Mouse (Mus musculus) CH12.LX (cell line): ENCODE measurements at regions not wholly inside any gene's neighbourhood (a gene's known extent, or its start where the extent isn't known, plus 50 kb on each side); places are given as distances from the start of the nearest gene placed in this dataset.

ENCODE experiments used
- DNase-seq: peaks from one replicate; pipeline ENCODE4 v3.0.0-alpha.2; 2013; ENCODE audit errors: extremely low read depth
- H3K27ac ChIP-seq: 2 replicates; pipeline ENCODE4 v1.5.1; 2012; ENCODE audit warnings: low read depth, mild to moderate bottlenecking, control low read depth, moderate library complexity; ENCODE audit not compliant: insufficient read depth
- H3K27me3 ChIP-seq: replicated peaks from 2 replicates; pipeline ENCODE3; 2012; ENCODE audit warnings: inconsistent platforms
- H3K36me3 ChIP-seq, 2 experiments: replicated peaks in 1 of 2; 2 replicates each; pipeline versions ENCODE3 to v1.6.1; 2012; ENCODE audit warnings: inconsistent platforms in 1 of 2, low read length in 1 of 2, mild to moderate bottlenecking in 1 of 2, mixed read lengths in 1 of 2, moderate library complexity in 1 of 2; ENCODE audit not compliant: control insufficient read depth in 1 of 2, insufficient read depth in 1 of 2
- H3K4me1 ChIP-seq, 2 experiments: 2 replicates each; pipeline ENCODE4 v1.6.1; 2012; ENCODE audit warnings: inconsistent platforms in 1 of 2, moderate library complexity in 1 of 2; ENCODE audit not compliant: insufficient read depth in 2 of 2, control insufficient read depth in 1 of 2
- H3K4me2 ChIP-seq: 2 replicates; pipeline ENCODE4 v1.6.1; 2012; ENCODE audit warnings: low read depth, mild to moderate bottlenecking, control low read depth; ENCODE audit not compliant: poor library complexity, insufficient read depth, severe bottlenecking
- H3K4me3 ChIP-seq, 3 experiments: fragments of 150-350 bp in 1 of 3; sonication (generic) in 1 of 3; replicated peaks in 1 of 3; 2 replicates each; pipeline versions ENCODE3 to v1.5.1; 2011 to 2012; ENCODE audit warnings: low read depth in 2 of 3, low read length in 2 of 3, mild to moderate bottlenecking in 2 of 3, moderate library complexity in 2 of 3, control low read depth in 1 of 3, improper control_type of control experiment in 1 of 3, inconsistent platforms in 1 of 3, mixed read lengths in 1 of 3; ENCODE audit not compliant: poor library complexity in 1 of 3
- H3K79me2 ChIP-seq: replicated peaks from 2 replicates; pipeline ENCODE4 v1.6.1; 2012; ENCODE audit warnings: mild to moderate bottlenecking, moderate library complexity; ENCODE audit not compliant: control insufficient read depth, poor library complexity, insufficient read depth, severe bottlenecking; ENCODE audit errors: extremely low read depth
- H3K9ac ChIP-seq: 2 replicates; pipeline ENCODE4 v1.6.1; 2012; ENCODE audit warnings: low read depth, mild to moderate bottlenecking, control low read depth, moderate library complexity; ENCODE audit not compliant: insufficient read depth
- H3K9me3 ChIP-seq: replicated peaks from 2 replicates; pipeline ENCODE3; 2012; ENCODE audit warnings: low read length, inconsistent platforms, mixed read lengths
- BHLHE40 ChIP-seq: IDR thresholded peaks from 2 replicates; pipeline ENCODE4 v1.6.1; 2011; ENCODE audit warnings: mild to moderate bottlenecking, low read depth, low read length, improper control_type of control experiment
- CHD2 ChIP-seq: IDR thresholded peaks from 2 replicates; pipeline ENCODE4 v1.6.1; 2011; ENCODE audit warnings: low read length, improper control_type of control experiment
- CTCF ChIP-seq, 2 experiments: IDR thresholded peaks in 1 of 2; conservative IDR thresholded peaks in 1 of 2; 2 replicates each; pipeline ENCODE4 v1.5.1; 2011 to 2012; ENCODE audit warnings: low read depth in 2 of 2, low read length in 2 of 2, improper control_type of control experiment in 1 of 2, inconsistent platforms in 1 of 2, mild to moderate bottlenecking in 1 of 2, moderate library complexity in 1 of 2
- E2F4 ChIP-seq: IDR thresholded peaks from 2 replicates; pipeline ENCODE4 v1.6.1; 2011; ENCODE audit warnings: low read depth, low read length, improper control_type of control experiment; ENCODE audit not compliant: insufficient replicate concordance
- ELF1 ChIP-seq: IDR thresholded peaks from 2 replicates; pipeline ENCODE4 v1.6.1; 2014; ENCODE audit warnings: low read depth, mild to moderate bottlenecking, inconsistent platforms, low read length, improper control_type of control experiment
- ETS1 ChIP-seq: conservative IDR thresholded peaks from 2 replicates; pipeline ENCODE4 v1.6.1; 2012; ENCODE audit warnings: low read depth, mild to moderate bottlenecking, inconsistent platforms, low read length, improper control_type of control experiment, moderate library complexity
- KAT2A ChIP-seq: IDR thresholded peaks from 2 replicates; pipeline ENCODE4 v1.6.1; 2012; ENCODE audit warnings: low read length, improper control_type of control experiment, inconsistent platforms; ENCODE audit not compliant: insufficient replicate concordance
- MAX ChIP-seq: IDR thresholded peaks from 2 replicates; pipeline ENCODE4 v1.6.1; 2011; ENCODE audit warnings: low read length, improper control_type of control experiment
- MEF2A ChIP-seq: IDR thresholded peaks from 2 replicates; pipeline ENCODE4 v1.6.1; 2014; ENCODE audit warnings: low read depth, mild to moderate bottlenecking, inconsistent platforms, low read length, improper control_type of control experiment, borderline replicate concordance
- MYC ChIP-seq: IDR thresholded peaks from 2 replicates; pipeline ENCODE4 v1.6.1; 2011; ENCODE audit warnings: low read depth, mild to moderate bottlenecking, improper control_type of control experiment, low read length
- NRF1 ChIP-seq: IDR thresholded peaks from 2 replicates; pipeline ENCODE4 v1.6.1; 2014; ENCODE audit warnings: low read depth, mild to moderate bottlenecking, inconsistent platforms, low read length, improper control_type of control experiment, moderate library complexity
- RAD21 ChIP-seq: IDR thresholded peaks from 2 replicates; pipeline ENCODE4 v1.6.1; 2011; ENCODE audit warnings: low read depth, mild to moderate bottlenecking, low read length, improper control_type of control experiment, moderate library complexity
- RCOR1 ChIP-seq: conservative IDR thresholded peaks from 2 replicates; pipeline ENCODE4 v1.6.1; 2012; ENCODE audit warnings: low read depth, mild to moderate bottlenecking, inconsistent platforms, low read length, improper control_type of control experiment
- SMC3 ChIP-seq: IDR thresholded peaks from 2 replicates; pipeline ENCODE4 v1.6.1; 2011; ENCODE audit warnings: low read depth, low read length, improper control_type of control experiment
- TBP ChIP-seq: conservative IDR thresholded peaks from 2 replicates; pipeline ENCODE4 v1.6.1; 2011; ENCODE audit warnings: low read depth, low read length, improper control_type of control experiment
- TCF12 ChIP-seq: IDR thresholded peaks from 2 replicates; pipeline ENCODE4 v1.6.1; 2014; ENCODE audit warnings: low read depth, mild to moderate bottlenecking, inconsistent platforms, low read length, improper control_type of control experiment
- UBTF ChIP-seq: IDR thresholded peaks from 2 replicates; pipeline ENCODE4 v1.6.1; 2012; ENCODE audit warnings: low read depth, mild to moderate bottlenecking, inconsistent platforms, low read length, improper control_type of control experiment, moderate library complexity
- USF1 ChIP-seq: IDR thresholded peaks from 2 replicates; pipeline ENCODE4 v1.6.1; 2014; ENCODE audit warnings: low read depth, mild to moderate bottlenecking, inconsistent platforms, low read length, improper control_type of control experiment
- USF2 ChIP-seq: conservative IDR thresholded peaks from 2 replicates; pipeline ENCODE4 v1.6.1; 2011; ENCODE audit warnings: low read depth, low read length, improper control_type of control experiment
- ZKSCAN1 ChIP-seq: IDR thresholded peaks from 2 replicates; pipeline ENCODE4 v1.6.1; 2012; ENCODE audit warnings: low read depth, inconsistent platforms, low read length, improper control_type of control experiment, borderline replicate concordance
- dilution Hi-C: fragments of 300-500 bp; cut with MboI; formaldehyde crosslinking; loops from 2 replicates; pipeline ENCODE4 v1.14.3; 2020; ENCODE audit warnings: low sequenced_read_pairs; ENCODE audit not compliant: extremely low pct_unique_long_range_greater_than_20kb, extremely low pct_ligation_motif_present
- in situ Hi-C: fragments of 300-500 bp; cut with MboI; formaldehyde crosslinking; loops from 3 replicates; pipeline ENCODE4 v1.14.3; 2019; ENCODE audit warnings: low sequenced_read_pairs, low pct_ligation_motif_present, low pct_unique_long_range_greater_than_20kb, mixed read lengths

DNA sequence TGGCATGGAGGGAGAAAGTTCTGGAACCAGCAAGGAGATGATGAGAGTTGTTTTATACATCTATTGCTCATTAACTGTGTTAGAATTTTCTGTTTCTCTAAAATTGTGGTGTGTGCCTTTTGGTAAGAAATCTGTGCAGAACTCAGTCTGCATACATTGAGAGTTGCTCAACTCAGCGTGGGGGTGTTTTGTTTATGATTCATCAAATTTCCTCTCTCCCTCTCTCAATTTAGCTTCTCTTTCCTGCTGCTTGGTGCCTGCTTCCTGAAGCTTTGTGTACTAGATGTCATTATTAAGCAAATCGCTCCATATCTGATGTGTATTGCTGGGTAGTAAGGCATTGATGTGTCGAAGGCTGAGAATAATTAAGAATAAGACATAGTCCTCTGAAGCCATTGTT, 81.4 kb upstream of the Eif4g2 start:
- in situ Hi-C loops (no loop called here), dilution Hi-C loops (no loop called here)
- no peak overlapping the region for H3K9ac ChIP-seq
- no peaks in the 10 kb centered on the region for H3K79me2 ChIP-seq
- H3K36me3 ChIP-seq = no peaks in the 10 kb centered on the region
- H3K4me1 ChIP-seq = peaks cover 0 to 5% of the 10 kb centered on the region in 2 experiments; a peak in 1 of 4 replicates
- H3K4me2 ChIP-seq = no peak overlapping the region
- peaks cover 2% of the 10 kb centered on the region for H3K9me3 ChIP-seq
- H3K27me3 ChIP-seq = no peaks in the 10 kb centered on the region
- H3K4me3 ChIP-seq = no peak overlapping the region
- no peak for DNase-seq
- H3K27ac ChIP-seq = no peak overlapping the region
- no peak for TF ChIP-seq RAD21
- TF ChIP-seq CHD2 = no peak
- TF ChIP-seq ZKSCAN1 = no peak
- no peak for TF ChIP-seq MYC
- TF ChIP-seq BHLHE40 = no peak
- TF ChIP-seq NRF1 = no peak
- TF ChIP-seq UBTF = no peak
- no peak for TF ChIP-seq ELF1
- TF ChIP-seq MEF2A = no peak
- TF ChIP-seq TBP = no peak
- TF ChIP-seq USF1 = no peak
- TF ChIP-seq E2F4 = no peak
- no peak for TF ChIP-seq ETS1
- TF ChIP-seq MAX = no peak
- TF ChIP-seq KAT2A = no peak
- TF ChIP-seq USF2 = no peak
- no peak for TF ChIP-seq TCF12

DNA sequence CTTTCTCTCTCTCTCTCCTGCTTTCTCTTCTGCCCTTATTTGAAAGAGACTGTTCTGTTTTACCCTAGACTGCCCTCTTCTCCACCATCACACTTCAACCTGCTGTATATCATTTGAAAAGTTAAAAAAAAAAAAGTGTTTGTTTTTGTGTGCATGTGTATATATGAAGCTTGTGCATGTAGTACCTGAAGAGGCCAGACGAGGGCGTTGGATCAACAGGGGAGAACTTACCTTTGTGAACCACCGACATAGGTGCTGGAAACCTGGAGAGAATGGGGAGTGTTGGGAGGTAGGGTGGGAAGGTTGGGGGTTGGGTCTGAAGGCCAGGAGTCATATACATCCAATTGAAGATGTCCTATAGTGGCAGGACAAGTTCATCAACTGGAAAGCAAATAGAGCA, 81.0 kb upstream of the Eif4g2 start:
- no peaks in the 10 kb centered on the region for H3K36me3 ChIP-seq
- H3K27me3 ChIP-seq = no peaks in the 10 kb centered on the region
- TF ChIP-seq RCOR1 = no peak
- TF ChIP-seq SMC3 = 0 out of 2 replicates have a peak, but pooled peaks have one; percentile 3
- peak; percentile 8 to 35; a peak in 2 of 4 replicates for TF ChIP-seq CTCF (conservative IDR thresholded peaks at IDR 0.05 in 1 of 2, IDR thresholded peaks at IDR 0.05 in 1 of 2; ENCODE audit: low read depth in 2 of 2, low read length in 2 of 2)
- DNase-seq = peak; percentile 11
- peaks cover 0 to 5% of the 10 kb centered on the region in 2 experiments; a peak in 1 of 4 replicates for H3K4me1 ChIP-seq
- no peak overlapping the region for H3K9ac ChIP-seq
- H3K27ac ChIP-seq = no peak overlapping the region
- in situ Hi-C loops (no loop called here), dilution Hi-C loops (no loop called here)
- H3K9me3 ChIP-seq = peaks cover 2% of the 10 kb centered on the region
- no peaks in the 10 kb centered on the region for H3K79me2 ChIP-seq
- H3K4me3 ChIP-seq = no peak overlapping the region
- no peak overlapping the region for H3K4me2 ChIP-seq
